Mouse (Mus musculus) small intestine, adult 10 weeks (tissue): ENCODE measurements around the gene Pmepa1. TPM values are rescaled to one million over a fixed set of nuclear protein-coding genes. Genes with fewer than 3 reads are reported as not detected.

Source experiments
- polyA plus RNA-seq: library from polyadenylated mRNA; stranded (reverse); fragments of 350-450 nt; fragmentation: Illumina TruSeq; extraction: RNeasy Lipid Tissue Mini Kit (QIAGEN cat#74804); gene quantifications from one replicate; pipeline ENCODE4 v1.2.3, GENCODE M21; 2014; ENCODE audit warnings: low replicate concordance

Gene Pmepa1
- 8.0 TPM for polyA plus RNA-seq

DNA sequence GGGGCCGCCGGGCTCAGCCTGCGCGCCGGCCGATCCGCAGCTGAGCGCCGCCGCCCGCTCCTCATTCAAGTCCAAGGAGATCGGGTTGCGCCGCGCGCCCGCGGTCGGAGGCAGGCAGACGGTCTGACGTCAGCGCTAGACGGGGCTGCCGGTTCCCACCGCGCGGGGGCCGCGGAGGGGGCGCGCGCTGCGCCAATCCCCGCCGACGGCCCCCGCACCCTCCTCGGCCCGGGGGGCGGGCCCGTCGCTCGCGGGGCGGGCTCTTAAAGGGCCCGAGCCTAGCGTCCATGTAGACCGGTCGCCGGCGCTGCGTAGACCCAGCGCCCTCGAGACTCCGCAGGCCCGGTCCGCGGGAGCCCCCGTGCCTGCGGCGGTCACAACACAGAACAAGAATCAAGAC is at the start of gene Pmepa1:
Pmepa1 (minus strand) TSS at position 125 of the 400 bp plus-strand sequence.

DNA sequence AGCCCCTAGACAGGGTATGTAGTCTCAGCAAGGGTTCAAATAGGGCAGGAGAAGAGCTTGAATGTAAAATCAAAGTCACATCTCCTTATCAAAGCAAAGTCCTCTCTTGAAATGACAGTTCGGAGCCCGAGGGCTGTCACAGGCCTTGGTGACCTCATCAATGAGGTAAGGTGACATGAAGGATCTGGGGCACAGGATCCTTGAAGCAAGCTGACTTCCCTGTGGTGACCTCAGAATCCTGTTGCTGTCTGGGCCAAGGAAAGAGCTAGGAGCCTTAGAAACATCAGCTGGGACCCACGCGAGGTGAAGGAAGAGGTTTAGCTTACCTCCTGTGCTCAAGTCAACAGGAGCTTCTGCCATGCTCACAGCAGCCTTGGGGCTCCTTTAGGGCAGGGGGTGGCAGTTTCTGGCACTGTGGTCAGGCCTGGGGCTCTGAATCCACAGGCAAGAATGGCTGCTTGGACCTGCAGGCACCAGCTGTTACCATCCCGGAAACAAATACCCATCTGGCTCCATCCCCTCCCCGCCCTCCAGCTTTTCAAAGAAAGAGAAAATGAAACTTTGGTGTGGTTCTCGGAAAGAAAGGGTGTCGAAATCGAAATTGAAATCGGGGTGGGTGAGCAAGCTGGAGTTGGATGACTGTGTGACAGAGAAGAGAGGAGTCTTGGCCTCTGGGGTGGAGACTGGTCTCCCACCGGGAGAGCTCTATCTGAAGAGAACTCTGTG is 57.8 kb downstream of the Pmepa1 start, which contains the start of gene Zbp1:
Zbp1 (minus strand) TSS at position 508 of the 726 bp plus-strand sequence.

Other genes with a start within 250 kb of the Pmepa1 start
- gene Ctcfl, start 157.0 kb downstream of the Pmepa1 start, polyA plus RNA-seq = 0.22 TPM
- gene Pck1, start 123.5 kb downstream of the Pmepa1 start, polyA plus RNA-seq = 68.7 TPM
- gene Zbp1, start 57.6 kb downstream of the Pmepa1 start, polyA plus RNA-seq = 15.4 TPM
- not detected for gene 1700021F07Rik, start 246.1 kb upstream of the Pmepa1 start, polyA plus RNA-seq